Mouse (Mus musculus): ENCODE results near the gene Pctp. TPM values are rescaled to one million over a fixed set of nuclear protein-coding genes. Genes with fewer than 3 reads are reported as not detected.

Pctp gene
- polyA plus RNA-seq, 1 experiment, result 0.05 TPM

DNA sequence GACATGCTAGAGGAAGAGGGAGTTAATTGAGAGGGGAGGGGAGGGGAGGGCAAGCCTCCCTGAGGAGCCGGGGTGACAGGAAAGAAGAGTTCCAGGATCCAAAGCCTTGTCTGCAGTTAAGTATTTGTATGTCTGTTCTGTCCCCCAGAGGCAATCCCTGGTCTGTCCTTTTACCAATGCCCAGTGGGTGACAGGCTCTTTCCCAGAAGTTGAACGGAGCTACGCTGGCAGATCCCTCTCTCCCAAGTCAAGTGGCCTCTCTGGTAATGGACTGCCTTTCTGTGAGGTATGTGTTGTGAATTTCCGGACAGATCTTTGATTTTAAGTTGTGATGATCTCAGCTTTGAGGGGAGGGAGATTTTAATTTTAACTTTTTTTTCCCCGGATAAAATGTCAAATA lies 30.7 kb upstream of the Pctp start:
- peaks cover 2% of the 10 kb centered on the region; the same call in 1 of the 2 replicates for H3K9me3 ChIP-seq (ENCODE audit: control insufficient read depth, low read length)
- TF ChIP-seq TAL1 (IDR thresholded peaks at IDR 0.05; ENCODE audit: low read length) (no peak), GATA1 (IDR thresholded peaks at IDR 0.05; ENCODE audit: low read length) (no peak)
- H3K36me3 ChIP-seq (ENCODE audit: control insufficient read depth), result no peaks in the 10 kb centered on the region
- H3K4me1 ChIP-seq (ENCODE audit: control insufficient read depth), result no peaks in the 10 kb centered on the region
- H3K27me3 ChIP-seq (ENCODE audit: control insufficient read depth), result peaks cover 14% of the 10 kb centered on the region
- no peak overlapping the region for H3K4me3 ChIP-seq (replicated peaks)

GRCm38 (mm10) chr11:90032807-90033206 lies 30.1 kb upstream of the Pctp start:
- TF ChIP-seq GATA1 (IDR thresholded peaks at IDR 0.05; ENCODE audit: low read length) (no peak), TAL1 (IDR thresholded peaks at IDR 0.05; ENCODE audit: low read length) (no peak)
- peaks cover 2% of the 10 kb centered on the region; the same call in 1 of the 2 replicates for H3K9me3 ChIP-seq (ENCODE audit: control insufficient read depth, low read length)
- no peaks in the 10 kb centered on the region for H3K36me3 ChIP-seq (ENCODE audit: control insufficient read depth)
- peaks cover 14% of the 10 kb centered on the region for H3K27me3 ChIP-seq (ENCODE audit: control insufficient read depth)
- H3K4me3 ChIP-seq (replicated peaks), result no peak overlapping the region
- H3K4me1 ChIP-seq (ENCODE audit: control insufficient read depth), result no peaks in the 10 kb centered on the region

GRCm38 (mm10) chr11:90031076-90031475 lies 28.4 kb upstream of the Pctp start:
- TF ChIP-seq TAL1 (IDR thresholded peaks at IDR 0.05; ENCODE audit: low read length) (no peak), GATA1 (IDR thresholded peaks at IDR 0.05; ENCODE audit: low read length) (no peak)
- H3K4me1 ChIP-seq (ENCODE audit: control insufficient read depth), result no peaks in the 10 kb centered on the region
- no peaks in the 10 kb centered on the region for H3K9me3 ChIP-seq (ENCODE audit: control insufficient read depth, low read length)
- H3K36me3 ChIP-seq (ENCODE audit: control insufficient read depth), result no peaks in the 10 kb centered on the region
- no peak overlapping the region for H3K4me3 ChIP-seq (replicated peaks)
- peaks cover 14% of the 10 kb centered on the region for H3K27me3 ChIP-seq (ENCODE audit: control insufficient read depth)

DNA sequence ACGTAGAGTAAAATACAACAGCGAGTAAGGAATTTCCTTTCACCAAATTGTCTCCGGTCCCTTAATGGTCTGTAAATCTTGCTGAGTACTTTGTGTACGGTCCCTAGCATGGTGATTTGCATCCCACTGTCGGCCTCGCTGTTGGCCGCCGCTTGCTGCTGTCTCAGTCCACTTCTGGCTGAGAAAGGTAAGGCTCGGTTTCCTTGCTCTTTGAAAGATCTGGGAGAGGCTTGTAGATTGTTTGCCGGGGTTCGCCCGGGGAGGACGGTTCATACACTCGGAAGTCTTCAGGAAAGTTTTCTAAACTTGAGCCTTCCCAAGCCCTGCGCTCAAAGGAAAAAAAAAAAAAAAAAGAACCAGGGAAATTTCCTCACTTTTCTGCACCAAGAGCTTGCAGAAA lies 27.9 kb upstream of the Pctp start:
- H3K4me3 ChIP-seq (replicated peaks), result no peak overlapping the region
- H3K36me3 ChIP-seq (ENCODE audit: control insufficient read depth), result no peaks in the 10 kb centered on the region
- TF ChIP-seq TAL1 (IDR thresholded peaks at IDR 0.05; ENCODE audit: low read length) (no peak), GATA1 (IDR thresholded peaks at IDR 0.05; ENCODE audit: low read length) (no peak)
- H3K4me1 ChIP-seq (ENCODE audit: control insufficient read depth), result no peaks in the 10 kb centered on the region
- H3K27me3 ChIP-seq (ENCODE audit: control insufficient read depth), result peaks cover 14% of the 10 kb centered on the region
- no peaks in the 10 kb centered on the region for H3K9me3 ChIP-seq (ENCODE audit: control insufficient read depth, low read length)

DNA sequence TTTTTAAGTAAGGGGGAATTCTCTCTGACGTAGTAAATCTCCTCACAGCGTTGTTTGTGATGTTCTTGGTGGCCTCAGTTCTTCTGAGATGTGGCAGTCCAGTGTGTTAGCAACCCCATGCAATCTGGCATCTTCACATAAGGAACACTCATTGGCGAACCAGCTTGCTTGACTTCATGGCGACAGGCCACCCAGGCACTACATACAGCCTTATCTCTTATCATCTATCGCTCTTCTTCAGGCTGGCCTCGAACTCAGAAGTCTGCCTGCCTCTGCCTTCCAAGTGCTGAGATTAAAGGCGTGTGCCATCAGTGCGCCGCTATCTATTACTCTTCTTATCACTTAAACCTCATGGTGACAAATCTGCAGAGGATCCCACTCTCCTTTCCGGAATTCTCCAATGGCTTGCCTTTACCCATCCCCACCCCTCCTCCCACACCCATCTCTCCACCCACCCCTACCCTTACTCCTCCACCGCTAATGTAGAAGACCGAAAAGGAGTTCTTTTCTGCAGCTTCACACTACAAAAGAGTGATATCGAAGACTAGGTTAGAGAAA lies 27.2 kb upstream of the Pctp start, which contains the start of gene Tmem100:
Gene Tmem100, plus strand, starts transcription at position 508 of the 558 bp plus-strand sequence.
- no peak for TF ChIP-seq TAL1 (IDR thresholded peaks at IDR 0.05; ENCODE audit: low read length)
- no peak for TF ChIP-seq GATA1 (IDR thresholded peaks at IDR 0.05; ENCODE audit: low read length)
- H3K9me3 ChIP-seq (ENCODE audit: control insufficient read depth, low read length), result no peaks in the 10 kb centered on the region
- H3K27me3 ChIP-seq (ENCODE audit: control insufficient read depth), result peaks cover 14% of the 10 kb centered on the region
- no peak within 1 kb of the TSS for H3K4me3 ChIP-seq (replicated peaks)
- no peaks in the 10 kb centered on the region for H3K4me1 ChIP-seq (ENCODE audit: control insufficient read depth)
- no peaks in the 10 kb centered on the region for H3K36me3 ChIP-seq (ENCODE audit: control insufficient read depth)

- H3K4me3 ChIP-seq (replicated peaks), result no peak overlapping the region
- no peaks in the 10 kb centered on the region for H3K36me3 ChIP-seq (ENCODE audit: control insufficient read depth)
- no peaks in the 10 kb centered on the region for H3K4me1 ChIP-seq (ENCODE audit: control insufficient read depth)
- no peaks in the 10 kb centered on the region for H3K9me3 ChIP-seq (ENCODE audit: control insufficient read depth, low read length)
- peaks cover 14% of the 10 kb centered on the region for H3K27me3 ChIP-seq (ENCODE audit: control insufficient read depth)
- no peak for TF ChIP-seq GATA1 (IDR thresholded peaks at IDR 0.05; ENCODE audit: low read length)
- TF ChIP-seq TAL1 (IDR thresholded peaks at IDR 0.05; ENCODE audit: low read length), result no peak
Measured at GRCm38 (mm10) chr11:90029354-90029753, 26.7 kb upstream of the Pctp start.

DNA sequence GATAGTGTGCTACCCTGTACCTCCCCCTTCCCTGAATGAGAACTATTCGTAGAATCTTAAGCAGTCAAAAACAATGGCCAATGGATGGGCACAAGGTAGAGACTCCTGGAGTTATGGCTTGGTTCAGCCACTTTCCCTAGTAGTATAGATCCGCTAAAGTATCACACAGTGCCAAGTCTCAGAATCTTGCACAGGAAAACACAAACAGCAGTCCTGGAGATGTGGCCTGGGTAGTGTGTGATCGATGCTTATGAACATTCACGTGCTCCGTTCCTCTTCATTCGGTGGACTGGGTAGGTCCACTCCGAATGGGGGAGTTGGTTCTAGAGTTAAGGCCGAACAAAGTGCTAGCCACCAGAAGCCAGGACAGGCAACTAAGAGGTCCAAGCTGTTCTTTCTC lies 26.1 kb upstream of the Pctp start:
- Histone ChIP-seq H3K27me3 (ENCODE audit: control insufficient read depth) (peaks cover 14% of the 10 kb centered on the region), H3K36me3 (ENCODE audit: control insufficient read depth) (no peaks in the 10 kb centered on the region)

GRCm38 (mm10) chr11:90027216-90027615 lies 24.5 kb upstream of the Pctp start:
- Histone ChIP-seq H3K4me1 (ENCODE audit: control insufficient read depth) (no peaks in the 10 kb centered on the region), H3K36me3 (ENCODE audit: control insufficient read depth) (no peaks in the 10 kb centered on the region), H3K4me3 (replicated peaks) (no peak overlapping the region), H3K27me3 (ENCODE audit: control insufficient read depth) (peaks cover 14% of the 10 kb centered on the region), H3K9me3 (ENCODE audit: control insufficient read depth, low read length) (no peaks in the 10 kb centered on the region)
- no peak for TF ChIP-seq GATA1 (IDR thresholded peaks at IDR 0.05; ENCODE audit: low read length)
- no peak for TF ChIP-seq TAL1 (IDR thresholded peaks at IDR 0.05; ENCODE audit: low read length)

More for the DNA sequence above, 26.1 kb upstream of the Pctp start:
- Histone ChIP-seq H3K9me3 (ENCODE audit: control insufficient read depth, low read length) (no peaks in the 10 kb centered on the region), H3K4me1 (ENCODE audit: control insufficient read depth) (no peaks in the 10 kb centered on the region), H3K4me3 (replicated peaks) (no peak overlapping the region)
- TF ChIP-seq TAL1 (IDR thresholded peaks at IDR 0.05; ENCODE audit: low read length) (no peak), GATA1 (IDR thresholded peaks at IDR 0.05; ENCODE audit: low read length) (no peak)

DNA sequence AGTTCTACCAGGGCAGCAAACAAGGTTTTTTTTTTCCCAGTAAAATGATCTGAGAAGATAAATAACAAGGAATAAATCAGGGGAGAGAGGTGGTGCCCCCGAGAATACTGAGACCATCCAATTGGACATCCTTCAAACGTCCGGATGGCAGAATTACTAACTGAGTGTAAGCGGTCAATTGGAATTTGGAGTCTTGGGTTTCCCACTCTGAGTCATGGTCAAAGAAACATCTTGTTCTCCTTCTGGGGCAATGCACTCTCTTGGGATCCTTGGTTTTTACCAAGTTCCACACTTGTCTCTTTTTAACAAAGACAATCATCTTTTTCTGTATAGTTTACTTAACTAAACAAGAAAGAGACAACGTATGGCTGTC lies 24.1 kb upstream of the Pctp start:
- no peaks in the 10 kb centered on the region for H3K4me1 ChIP-seq (ENCODE audit: control insufficient read depth)
- no peaks in the 10 kb centered on the region for H3K36me3 ChIP-seq (ENCODE audit: control insufficient read depth)
- no peak overlapping the region for H3K4me3 ChIP-seq (replicated peaks)
- no peak for TF ChIP-seq GATA1 (IDR thresholded peaks at IDR 0.05; ENCODE audit: low read length)
- no peak for TF ChIP-seq TAL1 (IDR thresholded peaks at IDR 0.05; ENCODE audit: low read length)
- H3K27me3 ChIP-seq (ENCODE audit: control insufficient read depth), result peaks cover 12% of the 10 kb centered on the region
- no peaks in the 10 kb centered on the region for H3K9me3 ChIP-seq (ENCODE audit: control insufficient read depth, low read length)

Data from erythroblast, embryonic 14.5 days (primary cell).